Mouse (Mus musculus) kidney, adult 2 months (tissue): Measurements from ENCODE around the gene Nsf.

ENCODE experiments used
- CTCF ChIP-seq: fragments of 200-500 bp; conservative IDR thresholded peaks from 2 replicates; pipeline ENCODE4 v1.5.1; 2011; ENCODE audit warnings: low read depth, mild to moderate bottlenecking, control low read depth, low read length, moderate library complexity, mixed read lengths; ENCODE audit not compliant: insufficient read depth, insufficient read length
- POLR2A ChIP-seq: fragments of 200-500 bp; IDR thresholded peaks from one replicate; pipeline ENCODE4 v1.6.1; 2011; ENCODE audit warnings: low read depth, low read length, control low read depth

GRCm38 (mm10) chr11:103811246-103811645, 142.6 kb downstream of the Nsf start:
- TF ChIP-seq CTCF = no peak
- no peak for TF ChIP-seq POLR2A
